Comparison of ENCODE assay signal across 8 mouse cellular contexts in genomic region chr2:170152856-170153255, GRCm38 (mm10). TPM values are rescaled to one million over a fixed set of nuclear protein-coding genes. Genes with fewer than 3 reads are reported as not detected.
DNase-seq lines count a peak whose midpoint lies in the region; ATAC-seq and TF ChIP-seq lines count a peak whose summit lies in the region.

No protein-coding gene starts in this region.

- 27% methylated on average over 7 of the region's 7 CpGs for WGBS in lung, embryonic 14.5 days
- 35% methylated on average over 7 of the region's 7 CpGs for WGBS in heart, postnatal 0 days
- 28% methylated on average over 7 of the region's 7 CpGs for WGBS in macrophage (ENCODE audit: missing documents)

- H3K27me3 ChIP-seq in lung, embryonic 14.5 days (ENCODE audit: insufficient read depth, low read length) = no peaks in the 10 kb centered on the region
- H3K27me3 ChIP-seq in heart, postnatal 0 days (ENCODE audit: control insufficient read depth, insufficient read depth, low read length) = no peaks in the 10 kb centered on the region

- H3K9ac ChIP-seq in lung, embryonic 14.5 days = peak overlapping the region; percentile 54; the same call in 1 of the 2 replicates
- no peak overlapping the region for H3K9ac ChIP-seq in heart, postnatal 0 days (replicated peaks; ENCODE audit: low read depth, low read length)

- no peaks in the 10 kb centered on the region for H3K9me3 ChIP-seq in lung, embryonic 14.5 days (ENCODE audit: low read depth, low read length)
- H3K9me3 ChIP-seq in heart, postnatal 0 days (replicated peaks; ENCODE audit: control insufficient read depth, low read length) = no peaks in the 10 kb centered on the region

- H3K36me3 ChIP-seq in lung, embryonic 14.5 days (ENCODE audit: insufficient read depth) = no peaks in the 10 kb centered on the region
- H3K36me3 ChIP-seq in heart, postnatal 0 days (replicated peaks; ENCODE audit: control insufficient read depth, insufficient read depth, low read length) = no peaks in the 10 kb centered on the region
- H3K36me3 ChIP-seq in macrophage (ENCODE audit: inconsistent target) = no peaks in the 10 kb centered on the region

- TF ChIP-seq EP300 in heart, postnatal 0 days (IDR thresholded peaks at IDR 0.05; ENCODE audit: low read depth) = no peak

- no peak for TF ChIP-seq CTCF in lung, embryonic 14.5 days (IDR thresholded peaks at IDR 0.05; ENCODE audit: low read depth)
- no peak for TF ChIP-seq CTCF in bone marrow macrophage, adult 2 months (IDR thresholded peaks at IDR 0.05; ENCODE audit: low read depth, low read length)
- no peak for TF ChIP-seq CTCF in heart, postnatal 0 days (IDR thresholded peaks at IDR 0.05; ENCODE audit: low read depth)

- peaks cover 35% of the 10 kb centered on the region for H3K4me1 ChIP-seq in lung, embryonic 14.5 days (ENCODE audit: insufficient read depth)
- H3K4me1 ChIP-seq in bone marrow macrophage, adult 2 months (ENCODE audit: control insufficient read depth, insufficient read depth, low read length) = peaks cover 31% of the 10 kb centered on the region
- peaks cover 15% of the 10 kb centered on the region for H3K4me1 ChIP-seq in heart, postnatal 0 days (ENCODE audit: control insufficient read depth, insufficient read depth)

- peak overlapping the region; percentile 74 for H3K27ac ChIP-seq in lung, embryonic 14.5 days (ENCODE audit: low read depth)
- peak overlapping the region; percentile 99 for H3K27ac ChIP-seq in bone marrow macrophage, adult 2 months (ENCODE audit: insufficient read depth, low read depth, low read length)
- peak overlapping the region; percentile 87 for H3K27ac ChIP-seq in heart, postnatal 0 days (ENCODE audit: low read depth)
- H3K27ac ChIP-seq in macrophage = peak overlapping the region; percentile 93

- H3K4me3 ChIP-seq in lung, embryonic 14.5 days (ENCODE audit: low read depth, low read length) = peak overlapping the region; percentile 34; the same call in 1 of the 2 replicates
- H3K4me3 ChIP-seq in bone marrow macrophage, adult 2 months (ENCODE audit: insufficient read depth, low read length) = peak overlapping the region; percentile 55; the same call in 1 of the 2 replicates
- peak overlapping the region; percentile 51 for H3K4me3 ChIP-seq in heart, postnatal 0 days (ENCODE audit: low read depth, low read length)
- H3K4me3 ChIP-seq in macrophage (ENCODE audit: inconsistent target) = peak overlapping the region; percentile 46

- no peak for TF ChIP-seq POLR2A in bone marrow macrophage, adult 2 months (IDR thresholded peaks at IDR 0.05; ENCODE audit: borderline replicate concordance, low read depth, low read length)

- peak; percentile 40 for DNase-seq in lung, embryonic 14.5 days
- DNase-seq in lung, adult 18-20 months = no peak
- no peak for DNase-seq in heart, postnatal 0 days (ENCODE audit: low spot score)
- no peak for DNase-seq in testis, postnatal 14 days (ENCODE audit: low spot score)
- no peak for DNase-seq in layer of hippocampus, postnatal 14 days (ENCODE audit: low spot score in 2 of 2)

- no peak for ATAC-seq in lung, embryonic 14.5 days (ENCODE audit: insufficient read depth)
- no peak for ATAC-seq in heart, postnatal 0 days (ENCODE audit: insufficient read depth, low read depth)
- ATAC-seq in granulocyte monocyte progenitor cell, adult 5-6 weeks (replicated peaks; ENCODE audit: poor library complexity, severe bottlenecking) = no peak

- H3K4me2 ChIP-seq in lung, embryonic 14.5 days = peak overlapping the region; percentile 64
- peak overlapping the region; percentile 73 for H3K4me2 ChIP-seq in heart, postnatal 0 days (ENCODE audit: low read depth, low read length)

- H3K79me2 ChIP-seq in macrophage (ENCODE audit: inconsistent target) = no peaks in the 10 kb centered on the region

RNA-seq across cellular contexts. Expression of gene Zfp217, which starts 5.0 kb away (rescaled TPM):
- 4.9 and 6.0 TPM in 2 replicates for polyA plus RNA-seq in lung, embryonic 14.5 days (2014; fragmentation: Nextera tagmentation; extraction: Ambion mirVana)
- polyA plus RNA-seq in bone marrow macrophage, adult 2 months (2012; ENCODE audit: insufficient read depth, insufficient read length, missing spikeins) = 44.0 and 45.3 TPM in 2 replicates
- 9.8 and 10.1 TPM in 2 replicates for total RNA-seq in heart, postnatal 0 days (2014; rRNA removed; ENCODE audit: low replicate concordance)
- polyA plus RNA-seq in heart, postnatal 0 days (2015; fragmentation: Nextera tagmentation; extraction: Ambion mirVana) = 1.9 and 2.1 TPM in 2 replicates
- total RNA-seq in macrophage (2018; cell fraction: chromatin; rRNA removed) = 10 to 100 TPM; 28.8 to 85.5 (median 55.0) TPM
- total RNA-seq in macrophage (2018; cell fraction: cytosol; rRNA removed) = 10 to 100 TPM in 25 of 26 experiments, 1 to 10 TPM in 1; 8.5 to 44.7 (median 31.6) TPM
- total RNA-seq in macrophage (2018; cell fraction: nucleus; rRNA removed) = 100 to 1,000 TPM in 1 of 26 experiments, 10 to 100 TPM in 25; 26.3 to 107 (median 56.6) TPM
- 14.1 to 29.4 TPM (median 16.9 TPM) in 3 replicates for polyA plus RNA-seq in macrophage (2018)
- total RNA-seq in granulocyte monocyte progenitor cell, adult 5-6 weeks (2014; fragmentation: Nextera tagmentation) = 43.1 and 67.6 TPM in 2 replicates
- total RNA-seq in granulocyte monocyte progenitor cell, adult 5-6 weeks (2017) = 29.8 and 36.0 TPM in 2 replicates
- total RNA-seq in layer of hippocampus, postnatal 14 days (2021) = 1 to 10 TPM; 3.0 to 3.1 TPM
